Mouse (Mus musculus): Measurements from ENCODE around the gene Abca5. TPM values are rescaled to one million over a fixed set of nuclear protein-coding genes. Genes with fewer than 3 reads are reported as not detected.

Gene Abca5
- polyA plus RNA-seq, 1 experiment: 13.7 TPM

- TF ChIP-seq POLR2A (IDR thresholded peaks at IDR 0.05; ENCODE audit: low read depth, low read length): no peak
- no peak for TF ChIP-seq CTCF (IDR thresholded peaks at IDR 0.05; ENCODE audit: borderline replicate concordance, insufficient read depth, low read length)
- Histone ChIP-seq H3K27ac (ENCODE audit: insufficient read depth, low read length) (no peak overlapping the region), H3K4me1 (ENCODE audit: control insufficient read depth, insufficient read depth, low read length) (no peaks in the 10 kb centered on the region; the same call in 1 of the 2 replicates), H3K4me3 (ENCODE audit: insufficient read depth, low read length) (no peak overlapping the region)
These were observed 30.9 kb downstream of the Abca5 start for GRCm38 (mm10) chr11:110306475-110307168.

GRCm38 (mm10) chr11:110303411-110303810 is 34.1 kb downstream of the Abca5 start:
- H3K4me3 ChIP-seq (ENCODE audit: insufficient read depth, low read length): no peak overlapping the region
- TF ChIP-seq POLR2A (IDR thresholded peaks at IDR 0.05; ENCODE audit: low read depth, low read length): no peak
- TF ChIP-seq CTCF (IDR thresholded peaks at IDR 0.05; ENCODE audit: borderline replicate concordance, insufficient read depth, low read length): no peak
- H3K4me1 ChIP-seq (ENCODE audit: control insufficient read depth, insufficient read depth, low read length): no peaks in the 10 kb centered on the region; the same call in 1 of the 2 replicates
- no peak overlapping the region for H3K27ac ChIP-seq (ENCODE audit: insufficient read depth, low read length)

DNA sequence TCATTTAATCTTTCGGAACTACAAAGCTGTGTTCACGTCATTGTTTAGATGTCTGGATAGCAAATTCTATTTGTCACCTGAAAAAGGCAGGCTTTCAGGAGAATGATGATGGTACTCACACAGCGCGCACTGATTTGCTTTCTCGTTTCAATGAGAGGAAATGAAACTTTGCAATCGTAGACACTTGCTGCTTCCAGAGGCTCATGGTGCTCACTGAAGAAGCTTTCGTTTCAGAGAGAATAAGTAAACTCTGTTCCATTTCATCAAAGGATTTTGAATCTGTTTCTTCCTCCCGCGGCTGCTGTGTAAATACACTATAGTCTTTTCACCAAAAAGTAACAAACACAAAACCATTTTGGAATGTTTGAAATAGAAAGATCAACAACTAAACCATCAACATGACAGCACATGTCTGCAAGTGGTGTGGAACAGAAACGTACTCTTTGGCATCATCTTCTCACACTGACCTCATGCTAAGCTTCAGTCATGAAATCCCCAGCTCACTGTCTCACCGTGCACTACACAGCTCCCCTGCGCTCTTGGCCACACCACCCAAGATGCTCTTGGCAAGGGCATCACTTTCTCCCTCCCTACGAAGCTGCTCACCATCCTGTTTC is 39.5 kb downstream of the Abca5 start:
- Histone ChIP-seq H3K4me3 (ENCODE audit: insufficient read depth, low read length) (no peak overlapping the region), H3K4me1 (ENCODE audit: control insufficient read depth, insufficient read depth, low read length) (no peaks in the 10 kb centered on the region; the same call in 1 of the 2 replicates), H3K27ac (ENCODE audit: insufficient read depth, low read length) (no peak overlapping the region)
- TF ChIP-seq CTCF (IDR thresholded peaks at IDR 0.05; ENCODE audit: borderline replicate concordance, insufficient read depth, low read length) (no peak), POLR2A (IDR thresholded peaks at IDR 0.05; ENCODE audit: low read depth, low read length) (no peak)

DNA sequence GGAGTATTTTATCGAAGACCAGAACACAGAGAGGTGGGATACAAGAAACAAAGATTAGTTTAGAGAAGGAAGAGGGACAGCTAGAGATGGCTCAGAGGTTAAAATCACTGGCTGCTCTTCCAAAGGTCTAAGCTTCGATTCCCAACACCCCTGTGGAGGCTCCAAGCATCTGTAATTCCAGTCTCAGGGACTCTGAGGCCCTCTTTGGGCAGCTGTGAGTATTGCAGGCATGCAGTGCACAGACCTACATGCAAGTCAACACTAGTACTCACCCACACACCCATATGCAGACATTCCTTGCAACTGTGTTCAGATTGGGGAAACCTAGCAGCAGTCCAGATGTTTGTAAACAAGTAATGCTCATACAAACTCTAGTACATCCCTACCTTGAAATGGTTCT is 46.9 kb downstream of the Abca5 start:
- H3K4me3 ChIP-seq (ENCODE audit: insufficient read depth, low read length): no peak overlapping the region
- no peaks in the 10 kb centered on the region for H3K4me1 ChIP-seq (ENCODE audit: control insufficient read depth, insufficient read depth, low read length)
- no peak for TF ChIP-seq CTCF (IDR thresholded peaks at IDR 0.05; ENCODE audit: borderline replicate concordance, insufficient read depth, low read length)
- no peak for TF ChIP-seq POLR2A (IDR thresholded peaks at IDR 0.05; ENCODE audit: low read depth, low read length)
- no peak overlapping the region for H3K27ac ChIP-seq (ENCODE audit: insufficient read depth, low read length)

DNA sequence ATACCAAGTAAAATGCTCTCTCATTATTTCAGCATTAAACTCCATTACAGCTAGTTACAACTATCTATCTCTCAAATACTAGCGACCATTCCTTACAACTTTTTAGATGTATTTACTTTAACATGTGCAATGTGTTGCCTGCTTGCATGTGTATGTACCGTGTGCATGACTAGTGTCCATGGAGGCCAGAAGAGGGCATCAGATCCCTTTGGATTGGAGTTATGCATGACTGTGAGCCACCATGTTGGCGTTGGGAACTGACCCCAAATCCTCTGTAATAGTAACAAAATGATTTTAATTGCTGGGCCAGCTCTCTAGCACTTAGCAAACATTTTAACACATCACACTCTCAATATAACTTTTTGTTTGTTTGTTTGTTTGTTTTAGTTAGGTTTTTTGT is 49.1 kb downstream of the Abca5 start:
- H3K4me3 ChIP-seq (ENCODE audit: insufficient read depth, low read length): no peak overlapping the region
- TF ChIP-seq POLR2A (IDR thresholded peaks at IDR 0.05; ENCODE audit: low read depth, low read length): no peak
- no peak; the same call in 1 of the 2 replicates for TF ChIP-seq CTCF (IDR thresholded peaks at IDR 0.05; ENCODE audit: borderline replicate concordance, insufficient read depth, low read length)
- H3K27ac ChIP-seq (ENCODE audit: insufficient read depth, low read length): no peak overlapping the region
- no peaks in the 10 kb centered on the region for H3K4me1 ChIP-seq (ENCODE audit: control insufficient read depth, insufficient read depth, low read length)

GRCm38 (mm10) chr11:110287694-110288093 is 49.8 kb downstream of the Abca5 start:
- H3K4me1 ChIP-seq (ENCODE audit: control insufficient read depth, insufficient read depth, low read length): no peaks in the 10 kb centered on the region
- no peak overlapping the region for H3K27ac ChIP-seq (ENCODE audit: insufficient read depth, low read length)
- no peak for TF ChIP-seq CTCF (IDR thresholded peaks at IDR 0.05; ENCODE audit: borderline replicate concordance, insufficient read depth, low read length)
- no peak for TF ChIP-seq POLR2A (IDR thresholded peaks at IDR 0.05; ENCODE audit: low read depth, low read length)
- H3K4me3 ChIP-seq (ENCODE audit: insufficient read depth, low read length): no peak overlapping the region

DNA sequence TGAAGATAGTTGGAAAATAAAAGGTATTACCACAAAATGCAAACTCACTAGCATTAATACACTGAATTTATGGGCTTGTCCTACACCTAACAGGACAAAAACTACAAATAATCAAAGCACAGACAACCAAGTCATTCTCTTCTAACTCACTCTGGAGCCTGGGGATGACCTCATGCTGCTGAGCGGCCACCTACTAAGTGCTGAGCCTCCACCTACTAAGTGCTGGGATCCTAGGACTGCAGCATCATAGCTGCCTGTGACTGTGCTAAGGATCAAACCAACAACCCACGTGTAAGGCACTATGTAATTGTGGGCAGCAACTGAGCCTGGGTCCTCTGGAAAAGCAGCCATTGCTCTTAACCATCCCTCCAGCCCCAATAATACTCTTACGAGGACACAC is 51.2 kb downstream of the Abca5 start:
- H3K27ac ChIP-seq (ENCODE audit: insufficient read depth, low read length): no peak overlapping the region
- H3K4me3 ChIP-seq (ENCODE audit: insufficient read depth, low read length): no peak overlapping the region
- H3K4me1 ChIP-seq (ENCODE audit: control insufficient read depth, insufficient read depth, low read length): no peaks in the 10 kb centered on the region
- TF ChIP-seq POLR2A (IDR thresholded peaks at IDR 0.05; ENCODE audit: low read depth, low read length) (no peak), CTCF (IDR thresholded peaks at IDR 0.05; ENCODE audit: borderline replicate concordance, insufficient read depth, low read length) (no peak)

GRCm38 (mm10) chr11:110284849-110285248 is 52.7 kb downstream of the Abca5 start:
- TF ChIP-seq CTCF (IDR thresholded peaks at IDR 0.05; ENCODE audit: borderline replicate concordance, insufficient read depth, low read length) (no peak), POLR2A (IDR thresholded peaks at IDR 0.05; ENCODE audit: low read depth, low read length) (no peak)
- Histone ChIP-seq H3K4me3 (ENCODE audit: insufficient read depth, low read length) (no peak overlapping the region), H3K4me1 (ENCODE audit: control insufficient read depth, insufficient read depth, low read length) (no peaks in the 10 kb centered on the region), H3K27ac (ENCODE audit: insufficient read depth, low read length) (no peak overlapping the region)

DNA sequence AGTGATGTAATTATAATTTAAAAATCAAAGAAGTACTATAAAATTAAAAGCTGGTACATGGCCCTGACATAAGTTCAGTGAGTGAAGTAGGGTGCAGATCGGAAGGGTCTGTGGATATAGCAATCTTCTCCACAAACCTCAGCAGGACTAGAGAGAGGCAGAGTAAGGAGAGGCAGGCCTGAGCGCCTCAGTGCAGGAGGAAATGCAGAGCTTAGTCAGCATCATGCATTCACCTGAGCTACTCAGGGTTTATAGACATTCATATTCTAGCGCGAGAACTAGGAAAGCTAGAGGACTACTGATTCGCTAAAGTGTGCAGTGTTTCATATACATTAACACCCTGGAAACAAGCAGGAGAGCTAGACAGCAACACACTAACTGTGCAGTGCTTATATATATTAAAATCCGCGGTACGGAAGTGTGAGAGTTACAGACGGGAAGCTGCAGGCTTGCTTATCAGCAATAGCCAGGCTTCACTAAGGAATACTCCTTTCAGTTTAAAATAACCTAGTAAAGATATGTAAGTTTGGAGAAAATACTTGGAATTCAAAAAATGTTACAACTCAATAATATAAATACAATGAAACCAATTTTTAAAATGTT is 53.2 kb downstream of the Abca5 start:
- H3K4me3 ChIP-seq (ENCODE audit: insufficient read depth, low read length): no peak overlapping the region
- no peak for TF ChIP-seq POLR2A (IDR thresholded peaks at IDR 0.05; ENCODE audit: low read depth, low read length)
- TF ChIP-seq CTCF (IDR thresholded peaks at IDR 0.05; ENCODE audit: borderline replicate concordance, insufficient read depth, low read length): no peak
- no peaks in the 10 kb centered on the region for H3K4me1 ChIP-seq (ENCODE audit: control insufficient read depth, insufficient read depth, low read length)
- no peak overlapping the region for H3K27ac ChIP-seq (ENCODE audit: insufficient read depth, low read length)

DNA sequence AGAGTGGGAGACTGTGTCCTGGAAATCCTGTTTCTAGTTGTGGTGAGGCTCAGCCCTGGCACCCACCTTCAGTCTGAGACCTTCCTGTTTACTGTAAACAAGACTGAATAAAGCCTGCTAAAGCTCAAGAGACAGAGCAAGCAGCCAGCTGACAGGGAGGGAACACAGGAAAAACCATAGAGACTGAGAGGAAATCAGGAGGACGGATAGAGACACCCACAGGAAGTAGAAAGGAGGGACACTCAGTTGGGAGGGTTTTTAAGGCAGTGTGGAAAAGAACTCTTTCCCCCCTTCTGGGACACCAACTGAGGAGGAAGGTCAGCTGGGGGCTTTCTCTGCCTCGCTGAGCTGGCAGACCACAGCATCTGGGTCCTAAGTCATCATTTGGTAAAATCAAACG is 62.7 kb downstream of the Abca5 start:
- TF ChIP-seq POLR2A (IDR thresholded peaks at IDR 0.05; ENCODE audit: low read depth, low read length): no peak
- no peak for TF ChIP-seq CTCF (IDR thresholded peaks at IDR 0.05; ENCODE audit: borderline replicate concordance, insufficient read depth, low read length)
- H3K27ac ChIP-seq (ENCODE audit: insufficient read depth, low read length): no peak overlapping the region
- no peaks in the 10 kb centered on the region for H3K4me1 ChIP-seq (ENCODE audit: control insufficient read depth, insufficient read depth, low read length)
- no peak overlapping the region for H3K4me3 ChIP-seq (ENCODE audit: insufficient read depth, low read length)
